Mouse (Mus musculus) olfactory bulb, adult 2 months (tissue): ENCODE results near the gene Prss1. TPM values are rescaled to one million over a fixed set of nuclear protein-coding genes. Genes with fewer than 3 reads are reported as not detected.
"Not testable (repeated sequence)": the region's sequence is repeated elsewhere in the genome, so short reads cannot be mapped to it uniquely, and the experiment has no call there.

ENCODE experiments used
- H3K27ac ChIP-seq: fragments of 200-500 bp; 2 replicates; pipeline ENCODE4 v1.5.1; 2012; ENCODE audit warnings: low read depth, low read length; ENCODE audit not compliant: insufficient read depth
- H3K4me1 ChIP-seq: fragments of 200-500 bp; 2 replicates; pipeline ENCODE4 v1.6.1; 2012; ENCODE audit warnings: low read length; ENCODE audit not compliant: control insufficient read depth, insufficient read depth
- H3K4me3 ChIP-seq: fragments of 200-500 bp; 2 replicates; pipeline ENCODE4 v1.5.1; 2012; ENCODE audit warnings: mild to moderate bottlenecking, low read depth, low read length, moderate library complexity; ENCODE audit not compliant: insufficient read depth
- CTCF ChIP-seq: fragments of 200-500 bp; IDR thresholded peaks from 2 replicates; pipeline ENCODE4 v1.5.1; 2012; ENCODE audit warnings: low read depth, mild to moderate bottlenecking, low read length, moderate library complexity; ENCODE audit not compliant: insufficient read depth
- POLR2A ChIP-seq: fragments of 200-500 bp; IDR thresholded peaks from 2 replicates; pipeline ENCODE4 v1.6.1; 2012; ENCODE audit warnings: mild to moderate bottlenecking, low read depth, low read length, moderate library complexity; ENCODE audit not compliant: insufficient read depth
- WGBS: fragments of 180-500 bp; shearing (Covaris S2); methylation state at CpG from one replicate; pipeline ENCODE4 v1.1.7; 2018; 5-methylcytosine and 5-hydroxymethylcytosine counted together
- polyA plus RNA-seq: library from polyadenylated mRNA; stranded (reverse); fragments of >200 nt; gene quantifications from 2 replicates; pipeline ENCODE4 v1.2.4, GENCODE M21; 2012; ENCODE audit warnings: low replicate concordance; ENCODE audit not compliant: missing spikeins, insufficient read depth, insufficient read length

Gene Prss1
- not detected in 2 replicates for polyA plus RNA-seq

GRCm38 (mm10) chr6:41458632-41459031 is at the start of gene Prss1:
Prss1 (plus strand) TSS chr6:41458932.
- not testable (repeated sequence) for H3K27ac ChIP-seq, H3K4me3 ChIP-seq, H3K4me1 ChIP-seq

- WGBS, result 91% methylated on average over 2 of the region's 2 CpGs
- not testable (repeated sequence) for H3K4me3 ChIP-seq, H3K27ac ChIP-seq, H3K4me1 ChIP-seq
Measured at GRCm38 (mm10) chr6:41442261-41442660, 16.5 kb upstream of the Prss1 start.

GRCm38 (mm10) chr6:41446045-41446444 is 12.7 kb upstream of the Prss1 start, which contains the start of gene Gm10334:
Gm10334 (minus strand) TSS chr6:41446145.
- not testable (repeated sequence) for H3K4me1 ChIP-seq, H3K27ac ChIP-seq, H3K4me3 ChIP-seq

GRCm38 (mm10) chr6:41499374-41499773 is 40.6 kb downstream of the Prss1 start:
- H3K4me3 ChIP-seq, result no peak overlapping the region
- TF ChIP-seq CTCF, result no peak
- WGBS, result 86% methylated on average over 3 of the region's 3 CpGs
- no peak overlapping the region for H3K27ac ChIP-seq
- H3K4me1 ChIP-seq, result no peaks in the 10 kb centered on the region

- Histone ChIP-seq H3K27ac (no peak overlapping the region), H3K4me3 (no peak overlapping the region), H3K4me1 (no peaks in the 10 kb centered on the region)
- 78% methylated on average over 2 of the region's 2 CpGs for WGBS
- TF ChIP-seq POLR2A (no peak), CTCF (no peak)
Measured at GRCm38 (mm10) chr6:41504915-41505314, 46.2 kb downstream of the Prss1 start.

GRCm38 (mm10) chr6:41505323-41505722 is 46.6 kb downstream of the Prss1 start:
- TF ChIP-seq POLR2A (no peak), CTCF (no peak)
- H3K27ac ChIP-seq, result no peak overlapping the region
- no peaks in the 10 kb centered on the region for H3K4me1 ChIP-seq
- H3K4me3 ChIP-seq, result no peak overlapping the region
- 69% methylated on average over 6 of the region's 6 CpGs for WGBS

Other genes with a start within 250 kb of the Prss1 start
- gene Try4, start 156.7 kb upstream of the Prss1 start, polyA plus RNA-seq, result not detected in 2 replicates
- gene Try5, start 142.1 kb upstream of the Prss1 start, polyA plus RNA-seq, result not detected in 2 replicates
- not detected in 2 replicates for gene Try10, start 104.8 kb upstream of the Prss1 start, polyA plus RNA-seq
- not detected in 2 replicates for gene Prss3, start 81.3 kb upstream of the Prss1 start, polyA plus RNA-seq
- gene Gm5771, start 66.6 kb upstream of the Prss1 start, polyA plus RNA-seq, result not detected in 2 replicates
- gene Gm10334, start 12.8 kb upstream of the Prss1 start, polyA plus RNA-seq, result not detected in 2 replicates
- not detected in 2 replicates for gene Prss2, start 62.9 kb downstream of the Prss1 start, polyA plus RNA-seq
- not detected in 2 replicates for gene Ephb6, start 146.6 kb downstream of the Prss1 start, polyA plus RNA-seq
- gene Trpv6, start 177.5 kb downstream of the Prss1 start, polyA plus RNA-seq, result not detected in 2 replicates
- not detected in 2 replicates for gene Trpv5, start 221.8 kb downstream of the Prss1 start, polyA plus RNA-seq
- not detected in 2 replicates for gene Llcfc1, start 225.5 kb downstream of the Prss1 start, polyA plus RNA-seq
- not detected in 2 replicates for gene Kel, start 245.4 kb downstream of the Prss1 start, polyA plus RNA-seq